Mouse (Mus musculus) stomach, postnatal 0 days (tissue): ENCODE data around the gene Car9. TPM values are rescaled to one million over a fixed set of nuclear protein-coding genes. Genes with fewer than 3 reads are reported as not detected.

ENCODE experiments used
- ATAC-seq: fragments of 200-750 bp; cut with Nextera tagmentation; 2 replicates; pipeline ENCODE4 v1.8.0; 2017; ENCODE audit not compliant: low FRiP score, low TSS enrichment
- DNase-seq: peaks from one replicate; pipeline ENCODE4 v3.0.0-alpha.2; 2016; ENCODE audit warnings: low spot score
- H3K27ac ChIP-seq: fragments of 300-500 bp; sonication (generic); replicated peaks from 2 replicates; pipeline ENCODE4 v1.5.1; 2014; ENCODE audit warnings: mild to moderate bottlenecking, control low read depth
- H3K27me3 ChIP-seq: fragments of 300-500 bp; sonication (generic); 2 replicates; pipeline ENCODE4 v1.6.1; 2014; ENCODE audit warnings: low read length; ENCODE audit not compliant: control insufficient read depth, insufficient read depth
- H3K36me3 ChIP-seq: fragments of 300-500 bp; sonication (generic); 2 replicates; pipeline ENCODE4 v1.6.1; 2014; ENCODE audit warnings: low read length, mixed read lengths; ENCODE audit not compliant: control insufficient read depth, insufficient read depth
- H3K4me1 ChIP-seq: fragments of 300-500 bp; sonication (generic); replicated peaks from 2 replicates; pipeline ENCODE4 v1.6.1; 2014; ENCODE audit warnings: antibody characterized with exemption; ENCODE audit not compliant: control insufficient read depth, insufficient read depth
- H3K4me2 ChIP-seq: fragments of 300-500 bp; sonication (generic); replicated peaks from 2 replicates; pipeline ENCODE4 v1.6.1; 2014; ENCODE audit warnings: low read depth, mild to moderate bottlenecking, control low read depth, moderate library complexity
- H3K4me3 ChIP-seq: fragments of 300-500 bp; sonication (generic); 2 replicates; pipeline ENCODE4 v1.5.1; 2014; ENCODE audit warnings: low read depth, low read length, control low read depth
- H3K9ac ChIP-seq: fragments of 300-500 bp; sonication (generic); 2 replicates; pipeline ENCODE4 v1.6.1; 2014; ENCODE audit warnings: mild to moderate bottlenecking, low read length, control low read depth, mixed read lengths
- H3K9me3 ChIP-seq: fragments of 300-500 bp; sonication (generic); 2 replicates; pipeline ENCODE4 v1.6.1; 2016; ENCODE audit warnings: low read length; ENCODE audit not compliant: control insufficient read depth
- CTCF ChIP-seq: IDR thresholded peaks from 2 replicates; pipeline ENCODE4 v1.5.1; 2016; ENCODE audit warnings: antibody characterized with exemption, low read depth, mild to moderate bottlenecking, moderate library complexity
- EP300 ChIP-seq: optimal IDR thresholded peaks from 2 replicates; pipeline ENCODE3; 2016; ENCODE audit warnings: antibody characterized with exemption
- WGBS: fragments of 180-500 bp; shearing (Covaris S2); extraction: QIAGEN DNeasy Blood & Tissue Kit; methylation state at CpG from one replicate; pipeline ENCODE4 v1.1.7; 2014; 5-methylcytosine and 5-hydroxymethylcytosine counted together
- polyA plus RNA-seq: library from polyadenylated mRNA; unstranded; fragments of >200 nt; fragmentation: Nextera tagmentation; extraction: Ambion mirVana; gene quantifications from 2 replicates; pipeline ENCODE4 v1.2.1, GENCODE M21; 2015

Car9 gene
- polyA plus RNA-seq, 1 experiment from 2014 or later = 3.1 TPM

DNA sequence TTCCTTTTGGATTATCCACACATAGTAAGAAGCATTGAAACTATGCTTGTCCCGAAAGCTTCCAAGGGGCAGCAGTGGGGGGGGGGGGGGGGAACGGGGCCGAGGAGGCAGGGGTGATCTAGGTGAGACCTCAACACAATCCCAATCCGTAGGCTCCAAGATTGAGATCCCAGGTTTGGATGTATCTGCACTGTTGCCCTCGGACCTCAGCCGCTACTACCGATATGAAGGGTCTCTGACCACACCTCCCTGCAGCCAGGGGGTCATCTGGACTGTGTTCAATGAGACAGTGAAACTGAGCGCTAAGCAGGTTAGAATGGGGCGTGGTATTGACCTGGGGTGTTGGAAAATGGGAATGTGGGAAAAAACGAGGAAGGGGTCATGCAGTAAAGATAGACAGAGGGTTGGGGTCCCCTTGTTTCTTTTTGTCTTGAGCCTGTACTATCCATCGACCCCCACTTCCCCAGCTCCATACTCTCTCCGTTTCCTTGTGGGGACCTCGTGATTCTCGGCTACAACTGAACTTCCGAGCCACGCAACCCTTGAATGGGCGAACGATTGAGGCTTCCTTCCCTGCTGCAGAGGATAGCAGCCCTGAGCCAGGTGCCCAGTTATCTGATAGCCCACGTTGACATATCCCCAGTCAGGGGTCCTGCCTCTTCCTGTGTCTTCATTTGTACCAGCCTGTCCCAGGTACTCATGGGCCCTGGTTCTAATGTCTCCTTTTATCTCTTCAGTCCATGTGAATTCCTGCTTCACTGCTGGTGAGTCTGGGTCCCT is 5.1 kb downstream of the Car9 start:
- no peak for ATAC-seq
- Histone ChIP-seq H3K27ac (0 out of 2 replicates have a peak overlapping the region, but pooled peaks have one; percentile 18), H3K4me2 (no peak overlapping the region), H3K9ac (no peak overlapping the region), H3K9me3 (no peaks in the 10 kb centered on the region), H3K27me3 (no peaks in the 10 kb centered on the region), H3K36me3 (peaks cover 4% of the 10 kb centered on the region; the same call in 1 of the 2 replicates), H3K4me1 (peaks cover 7% of the 10 kb centered on the region; the same call in 1 of the 2 replicates), H3K4me3 (no peak overlapping the region)
- TF ChIP-seq CTCF = no peak
- no peak for TF ChIP-seq EP300
- DNase-seq = no peak
- 69% methylated on average over 18 of the region's 19 CpGs for WGBS

GRCm38 (mm10) chr4:43512653-43513052 is 5.9 kb downstream of the Car9 start:
- H3K27ac ChIP-seq = peak overlapping the region; percentile 56
- peaks cover 9% of the 10 kb centered on the region; the same call in 1 of the 2 replicates for H3K36me3 ChIP-seq
- 52% methylated on average over 7 of the region's 7 CpGs for WGBS
- ATAC-seq (no peak), DNase-seq (no peak)
- peaks cover 7% of the 10 kb centered on the region; the same call in 1 of the 2 replicates for H3K4me1 ChIP-seq
- H3K4me3 ChIP-seq = no peak overlapping the region
- no peaks in the 10 kb centered on the region for H3K27me3 ChIP-seq
- H3K9ac ChIP-seq = no peak overlapping the region
- no peaks in the 10 kb centered on the region for H3K9me3 ChIP-seq
- TF ChIP-seq EP300 (no peak), CTCF (no peak)
- no peak overlapping the region for H3K4me2 ChIP-seq

- Histone ChIP-seq H3K4me2 (no peak overlapping the region), H3K4me1 (peaks cover 7% of the 10 kb centered on the region; the same call in 1 of the 2 replicates), H3K27me3 (no peaks in the 10 kb centered on the region), H3K27ac (peak overlapping the region; percentile 49), H3K9ac (no peak overlapping the region), H3K9me3 (no peaks in the 10 kb centered on the region), H3K36me3 (peaks cover 12% of the 10 kb centered on the region; the same call in 1 of the 2 replicates), H3K4me3 (no peak overlapping the region)
- WGBS = 84% methylated on average over 4 of the region's 4 CpGs
- TF ChIP-seq CTCF = no peak
- no peak for TF ChIP-seq EP300
- ATAC-seq (no peak), DNase-seq (no peak)
Measured at GRCm38 (mm10) chr4:43513300-43513699, 6.5 kb downstream of the Car9 start.

DNA sequence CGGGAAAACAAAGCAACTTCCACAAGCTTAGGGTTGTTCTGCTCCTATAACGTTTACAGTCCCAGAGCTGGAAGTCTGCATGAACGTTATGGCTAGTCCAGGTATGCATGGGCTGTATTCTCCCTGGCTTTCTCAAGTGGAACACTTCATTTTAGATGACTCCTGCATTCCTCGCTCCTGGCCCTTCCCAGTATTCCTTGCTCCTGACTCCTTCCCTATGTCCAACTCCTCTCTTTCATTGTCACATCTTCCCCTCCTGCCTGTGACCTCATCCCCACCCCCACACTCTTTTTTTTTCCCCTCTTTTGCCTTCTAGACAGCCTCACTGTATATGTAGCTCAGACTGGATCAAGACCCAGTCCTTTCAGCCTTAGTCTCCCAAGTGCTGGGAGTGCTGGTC is 7.0 kb downstream of the Car9 start:
- 63% methylated on average over 4 of the region's 4 CpGs for WGBS
- Histone ChIP-seq H3K4me1 (peaks cover 5% of the 10 kb centered on the region; the same call in 1 of the 2 replicates), H3K36me3 (peaks cover 12% of the 10 kb centered on the region; the same call in 1 of the 2 replicates), H3K27me3 (no peaks in the 10 kb centered on the region), H3K9ac (no peak overlapping the region), H3K27ac (no peak overlapping the region; the same call in 1 of the 2 replicates), H3K9me3 (no peaks in the 10 kb centered on the region), H3K4me3 (no peak overlapping the region), H3K4me2 (no peak overlapping the region)
- no peak for TF ChIP-seq EP300
- TF ChIP-seq CTCF = no peak
- ATAC-seq (no peak), DNase-seq (no peak)

- H3K27me3 ChIP-seq = no peaks in the 10 kb centered on the region
- DNase-seq (no peak), ATAC-seq (0 out of 2 replicates have a peak, but pooled peaks have one; percentile 21)
- no peak overlapping the region; the same call in 1 of the 2 replicates for H3K9ac ChIP-seq
- WGBS = 55% methylated on average over 11 of the region's 11 CpGs
- no peaks in the 10 kb centered on the region for H3K9me3 ChIP-seq
- no peak overlapping the region for H3K4me2 ChIP-seq
- no peak overlapping the region for H3K4me3 ChIP-seq
- H3K36me3 ChIP-seq = peaks cover 12% of the 10 kb centered on the region; the same call in 1 of the 2 replicates
- peaks cover 2% of the 10 kb centered on the region; the same call in 1 of the 2 replicates for H3K4me1 ChIP-seq
- TF ChIP-seq CTCF (no peak), EP300 (no peak)
- no peak overlapping the region; the same call in 1 of the 2 replicates for H3K27ac ChIP-seq
Measured at GRCm38 (mm10) chr4:43515764-43516708, 9.3 kb downstream of the Car9 start.
